Mouse (Mus musculus): ENCODE measurements around the gene Gbgt1.

GRCm38 (mm10) chr2:28534436-28535262 lies 38.0 kb downstream of the Gbgt1 start:
- TF ChIP-seq POLR2A (IDR thresholded peaks at IDR 0.05; ENCODE audit: borderline replicate concordance, extremely low read depth, low read depth, low read length) = peak; percentile 25; the same call in 1 of the 2 replicates
- no peak for TF ChIP-seq CTCF (IDR thresholded peaks at IDR 0.05; ENCODE audit: insufficient read depth, low read length)

Measured in lung, adult 2 months (tissue).